Mouse (Mus musculus): ENCODE measurements around the gene Ralgapb. TPM values are rescaled to one million over a fixed set of nuclear protein-coding genes. Genes with fewer than 3 reads are reported as not detected.

Gene Ralgapb
- polyA plus RNA-seq, 1 experiment: 10.8 TPM

GRCm38 (mm10) chr2:158523060-158523459, 113.4 kb downstream of the Ralgapb start:
- TF ChIP-seq MYOG (IDR thresholded peaks at IDR 0.05; ENCODE audit: control insufficient read depth in 1 of 3, insufficient read depth in 1 of 3, insufficient read length in 2 of 3, low read depth in 2 of 3) (no peak), USF1 (IDR thresholded peaks at IDR 0.05; ENCODE audit: low read depth) (no peak), TCF3 (IDR thresholded peaks at IDR 0.05; ENCODE audit: insufficient read length, low read depth) (no peak), TCF12 (IDR thresholded peaks at IDR 0.05; ENCODE audit: insufficient read depth, poor library complexity, severe bottlenecking) (no peak), CEBPB (IDR thresholded peaks at IDR 0.05; ENCODE audit: insufficient read depth, poor library complexity, severe bottlenecking) (no peak), REST (IDR thresholded peaks at IDR 0.05; ENCODE audit: insufficient read depth, insufficient read length) (no peak), SRF (IDR thresholded peaks at IDR 0.05; ENCODE audit: control insufficient read depth, insufficient read length, low read depth) (no peak), MYOD1 (IDR thresholded peaks at IDR 0.05; ENCODE audit: control insufficient read depth in 1 of 3, insufficient read length in 2 of 3, low read depth in 2 of 3) (no peak), E2F4 (IDR thresholded peaks at IDR 0.05; ENCODE audit: insufficient read depth) (no peak), MAX (IDR thresholded peaks at IDR 0.05; ENCODE audit: low read depth) (no peak), POLR2A (IDR thresholded peaks at IDR 0.05; ENCODE audit: insufficient read length, low read depth) (no peak), POLR2AphosphoS2 (IDR thresholded peaks at IDR 0.05; ENCODE audit: insufficient read length, low read depth) (no peak)

GRCm38 (mm10) chr2:158524129-158524860, 114.6 kb downstream of the Ralgapb start:
- no peak overlapping the region for H3ac ChIP-seq (ENCODE audit: control insufficient read depth, insufficient read length)

More at GRCm38 (mm10) chr2:158523060-158523459, 113.4 kb downstream of the Ralgapb start:
- H3K79me2 ChIP-seq (ENCODE audit: control insufficient read depth, insufficient read depth): no peaks in the 10 kb centered on the region
- H3K27me3 ChIP-seq (ENCODE audit: control insufficient read depth, insufficient read depth, insufficient read length): no peaks in the 10 kb centered on the region
- no peak overlapping the region for H3K4me2 ChIP-seq (ENCODE audit: low read depth)
- no peaks in the 10 kb centered on the region for H3K36me3 ChIP-seq (ENCODE audit: control insufficient read depth, insufficient read depth)
- H3K4me3 ChIP-seq: no peak overlapping the region
- H3ac ChIP-seq (ENCODE audit: control insufficient read depth, insufficient read length): no peak overlapping the region

GRCm38 (mm10) chr2:158534090-158534489, 124.4 kb downstream of the Ralgapb start:
- H3K4me2 ChIP-seq (ENCODE audit: low read depth): no peak overlapping the region
- no peaks in the 10 kb centered on the region for H3K36me3 ChIP-seq (ENCODE audit: control insufficient read depth, insufficient read depth)
- H3K27me3 ChIP-seq (ENCODE audit: control insufficient read depth, insufficient read depth, insufficient read length): peaks cover 2% of the 10 kb centered on the region
- no peak overlapping the region for H3K4me3 ChIP-seq
- no peak overlapping the region for H3ac ChIP-seq (ENCODE audit: control insufficient read depth, insufficient read length)
- no peak for TF ChIP-seq TCF3 (IDR thresholded peaks at IDR 0.05; ENCODE audit: insufficient read length, low read depth)
- no peak for TF ChIP-seq POLR2A (IDR thresholded peaks at IDR 0.05; ENCODE audit: insufficient read length, low read depth)
- TF ChIP-seq MAX (IDR thresholded peaks at IDR 0.05; ENCODE audit: low read depth): no peak
- no peak for TF ChIP-seq MYOD1 (IDR thresholded peaks at IDR 0.05; ENCODE audit: control insufficient read depth in 1 of 3, insufficient read length in 2 of 3, low read depth in 2 of 3)
- TF ChIP-seq USF1 (IDR thresholded peaks at IDR 0.05; ENCODE audit: low read depth): no peak
- TF ChIP-seq REST (IDR thresholded peaks at IDR 0.05; ENCODE audit: insufficient read depth, insufficient read length): no peak
- TF ChIP-seq POLR2AphosphoS2 (IDR thresholded peaks at IDR 0.05; ENCODE audit: insufficient read length, low read depth): no peak
- TF ChIP-seq TCF12 (IDR thresholded peaks at IDR 0.05; ENCODE audit: insufficient read depth, poor library complexity, severe bottlenecking): no peak
- TF ChIP-seq MYOG (IDR thresholded peaks at IDR 0.05; ENCODE audit: control insufficient read depth in 1 of 3, insufficient read depth in 1 of 3, insufficient read length in 2 of 3, low read depth in 2 of 3): no peak
- TF ChIP-seq SRF (IDR thresholded peaks at IDR 0.05; ENCODE audit: control insufficient read depth, insufficient read length, low read depth): no peak
- no peak for TF ChIP-seq E2F4 (IDR thresholded peaks at IDR 0.05; ENCODE audit: insufficient read depth)
- no peak for TF ChIP-seq CEBPB (IDR thresholded peaks at IDR 0.05; ENCODE audit: insufficient read depth, poor library complexity, severe bottlenecking)
- no peaks in the 10 kb centered on the region for H3K79me2 ChIP-seq (ENCODE audit: control insufficient read depth, insufficient read depth)

More at GRCm38 (mm10) chr2:158524129-158524860, 114.6 kb downstream of the Ralgapb start:
- Histone ChIP-seq H3K36me3 (ENCODE audit: control insufficient read depth, insufficient read depth) (no peaks in the 10 kb centered on the region), H3K27me3 (ENCODE audit: control insufficient read depth, insufficient read depth, insufficient read length) (no peaks in the 10 kb centered on the region), H3K79me2 (ENCODE audit: control insufficient read depth, insufficient read depth) (no peaks in the 10 kb centered on the region), H3K4me2 (ENCODE audit: low read depth) (no peak overlapping the region), H3K4me3 (no peak overlapping the region)
- TF ChIP-seq E2F4 (IDR thresholded peaks at IDR 0.05; ENCODE audit: insufficient read depth): no peak
- no peak for TF ChIP-seq CEBPB (IDR thresholded peaks at IDR 0.05; ENCODE audit: insufficient read depth, poor library complexity, severe bottlenecking)
- TF ChIP-seq SRF (IDR thresholded peaks at IDR 0.05; ENCODE audit: control insufficient read depth, insufficient read length, low read depth): no peak
- no peak for TF ChIP-seq TCF3 (IDR thresholded peaks at IDR 0.05; ENCODE audit: insufficient read length, low read depth)
- TF ChIP-seq POLR2AphosphoS2 (IDR thresholded peaks at IDR 0.05; ENCODE audit: insufficient read length, low read depth): no peak
- no peak for TF ChIP-seq USF1 (IDR thresholded peaks at IDR 0.05; ENCODE audit: low read depth)
- no peak for TF ChIP-seq MAX (IDR thresholded peaks at IDR 0.05; ENCODE audit: low read depth)
- no peak for TF ChIP-seq TCF12 (IDR thresholded peaks at IDR 0.05; ENCODE audit: insufficient read depth, poor library complexity, severe bottlenecking)
- TF ChIP-seq MYOD1 (IDR thresholded peaks at IDR 0.05; ENCODE audit: control insufficient read depth in 1 of 3, insufficient read length in 2 of 3, low read depth in 2 of 3): no peak
- TF ChIP-seq POLR2A (IDR thresholded peaks at IDR 0.05; ENCODE audit: insufficient read length, low read depth): no peak
- no peak for TF ChIP-seq REST (IDR thresholded peaks at IDR 0.05; ENCODE audit: insufficient read depth, insufficient read length)
- TF ChIP-seq MYOG (IDR thresholded peaks at IDR 0.05; ENCODE audit: control insufficient read depth in 1 of 3, insufficient read depth in 1 of 3, insufficient read length in 2 of 3, low read depth in 2 of 3): no peak

- Histone ChIP-seq H3K27me3 (ENCODE audit: control insufficient read depth, insufficient read depth, insufficient read length) (peaks cover 6% of the 10 kb centered on the region), H3K4me2 (ENCODE audit: low read depth) (no peak overlapping the region), H3K79me2 (ENCODE audit: control insufficient read depth, insufficient read depth) (no peaks in the 10 kb centered on the region), H3ac (ENCODE audit: control insufficient read depth, insufficient read length) (no peak overlapping the region), H3K36me3 (ENCODE audit: control insufficient read depth, insufficient read depth) (no peaks in the 10 kb centered on the region), H3K4me3 (no peak overlapping the region)
- TF ChIP-seq MAX (IDR thresholded peaks at IDR 0.05; ENCODE audit: low read depth): no peak
- TF ChIP-seq TCF12 (IDR thresholded peaks at IDR 0.05; ENCODE audit: insufficient read depth, poor library complexity, severe bottlenecking): no peak
- no peak for TF ChIP-seq USF1 (IDR thresholded peaks at IDR 0.05; ENCODE audit: low read depth)
- no peak for TF ChIP-seq CEBPB (IDR thresholded peaks at IDR 0.05; ENCODE audit: insufficient read depth, poor library complexity, severe bottlenecking)
- no peak for TF ChIP-seq POLR2A (IDR thresholded peaks at IDR 0.05; ENCODE audit: insufficient read length, low read depth)
- TF ChIP-seq E2F4 (IDR thresholded peaks at IDR 0.05; ENCODE audit: insufficient read depth): no peak
- no peak for TF ChIP-seq POLR2AphosphoS2 (IDR thresholded peaks at IDR 0.05; ENCODE audit: insufficient read length, low read depth)
- no peak for TF ChIP-seq REST (IDR thresholded peaks at IDR 0.05; ENCODE audit: insufficient read depth, insufficient read length)
- TF ChIP-seq SRF (IDR thresholded peaks at IDR 0.05; ENCODE audit: control insufficient read depth, insufficient read length, low read depth): no peak
- no peak for TF ChIP-seq MYOG (IDR thresholded peaks at IDR 0.05; ENCODE audit: control insufficient read depth in 1 of 3, insufficient read depth in 1 of 3, insufficient read length in 2 of 3, low read depth in 2 of 3)
- TF ChIP-seq TCF3 (IDR thresholded peaks at IDR 0.05; ENCODE audit: insufficient read length, low read depth): no peak
- no peak for TF ChIP-seq MYOD1 (IDR thresholded peaks at IDR 0.05; ENCODE audit: control insufficient read depth in 1 of 3, insufficient read length in 2 of 3, low read depth in 2 of 3)
Observed at GRCm38 (mm10) chr2:158534559-158534958, 124.9 kb downstream of the Ralgapb start.

Data from myocyte (in vitro differentiated cells).